In genomic region chr4:151758337-151758736, GRCm38 (mm10) we compare ENCODE assay signal across 14 mouse cellular contexts.
DNase-seq lines count a peak whose midpoint lies in the region; ATAC-seq and TF ChIP-seq lines count a peak whose summit lies in the region.
"Had no signal": no experiment of that assay in that cellular context is flagged by ENCODE, and none has a peak within 500 bp of the region (broad histone marks: within the 10 kb centered on the region; RNA-seq: fewer than 3 reads in every experiment).

No protein-coding gene starts in this region.

- H3K9me3 ChIP-seq in forebrain, embryonic 11.5 days (ENCODE audit: control insufficient read depth, low read length): no peaks in the 10 kb centered on the region
- H3K9me3 ChIP-seq in forebrain, embryonic 12.5 days: no peaks in the 10 kb centered on the region
- no peaks in the 10 kb centered on the region for H3K9me3 ChIP-seq in E14TG2a.4 (ENCODE audit: low read length)
- H3K9me3 ChIP-seq: embryonic facial prominence, embryonic 15.5 days had no signal

- 89% methylated on average over 13 of the region's 13 CpGs for WGBS in forebrain, embryonic 11.5 days
- whole genome bisulfite sequencing in forebrain, embryonic 12.5 days: 88% methylated on average over 13 of the region's 13 CpGs

- no peak overlapping the region for H3K27ac ChIP-seq in forebrain, embryonic 11.5 days (ENCODE audit: low read depth, low read length)
- no peak overlapping the region for H3K27ac ChIP-seq in forebrain, embryonic 12.5 days
- no peak overlapping the region for H3K27ac ChIP-seq in layer of hippocampus, adult 2 months
- no peak overlapping the region for H3K27ac ChIP-seq in embryonic fibroblast, embryonic 13.5 days (ENCODE audit: insufficient read depth, low read length)
- H3K27ac ChIP-seq: embryonic facial prominence, embryonic 15.5 days had no signal

- peak; percentile 53 for TF ChIP-seq CTCF in layer of hippocampus, adult 2 months (conservative IDR thresholded peaks at IDR 0.05)
- peak; percentile 37 for TF ChIP-seq CTCF in E14TG2a.4 (conservative IDR thresholded peaks at IDR 0.05; ENCODE audit: low read length)
- TF ChIP-seq CTCF in embryonic fibroblast, embryonic 13.5 days (IDR thresholded peaks at IDR 0.05; ENCODE audit: borderline replicate concordance, insufficient read depth, low read length): 0 out of 2 replicates have a peak, but pooled peaks have one; percentile 5

- H3K4me1 ChIP-seq in forebrain, embryonic 11.5 days (replicated peaks; ENCODE audit: control insufficient read depth, insufficient read depth, low read length): no peaks in the 10 kb centered on the region
- peaks cover 7% of the 10 kb centered on the region; the same call in 1 of the 2 replicates for H3K4me1 ChIP-seq in forebrain, embryonic 12.5 days
- H3K4me1 ChIP-seq in E14TG2a.4 (replicated peaks; ENCODE audit: low read depth, low read length): peaks cover 39% of the 10 kb centered on the region
- H3K4me1 ChIP-seq in embryonic fibroblast, embryonic 13.5 days (ENCODE audit: control insufficient read depth, insufficient read depth, low read length): no peaks in the 10 kb centered on the region

- H3K4me2 ChIP-seq in forebrain, embryonic 11.5 days (ENCODE audit: low read depth, low read length, severe bottlenecking): no peak overlapping the region
- H3K4me2 ChIP-seq in forebrain, embryonic 12.5 days: no peak overlapping the region
- H3K4me2 ChIP-seq: embryonic facial prominence, embryonic 15.5 days had no signal

- TF ChIP-seq POLR2A in embryonic fibroblast, embryonic 13.5 days (IDR thresholded peaks at IDR 0.05; ENCODE audit: low read depth, low read length): no peak

- no peak overlapping the region for H3K4me3 ChIP-seq in forebrain, embryonic 11.5 days (ENCODE audit: low read depth, low read length)
- no peak overlapping the region for H3K4me3 ChIP-seq in forebrain, embryonic 12.5 days (replicated peaks)
- no peak overlapping the region for H3K4me3 ChIP-seq in layer of hippocampus, adult 2 months
- no peak overlapping the region for H3K4me3 ChIP-seq in E14TG2a.4 (replicated peaks; ENCODE audit: low read length)
- no peak overlapping the region for H3K4me3 ChIP-seq in embryonic fibroblast, embryonic 13.5 days (ENCODE audit: insufficient read depth, low read length)
- H3K4me3 ChIP-seq: embryonic facial prominence, embryonic 15.5 days; myocyte had no signal

- H3K36me3 ChIP-seq in forebrain, embryonic 11.5 days (ENCODE audit: control insufficient read depth, insufficient read depth, low read length): no peaks in the 10 kb centered on the region
- no peaks in the 10 kb centered on the region for H3K36me3 ChIP-seq in forebrain, embryonic 12.5 days (replicated peaks)
- H3K36me3 ChIP-seq in E14TG2a.4 (ENCODE audit: insufficient read depth, low read length): 0 out of 2 replicates have a peak, but pooled peaks cover 2% of the 10 kb centered on the region
- H3K36me3 ChIP-seq: embryonic facial prominence, embryonic 15.5 days had no signal

- no peak for ATAC-seq in forebrain, embryonic 11.5 days (replicated peaks; ENCODE audit: low FRiP score)
- no peak for ATAC-seq in forebrain, embryonic 12.5 days (ENCODE audit: low FRiP score)

- H3K9ac ChIP-seq in forebrain, embryonic 11.5 days (ENCODE audit: low read length): no peak overlapping the region
- H3K9ac ChIP-seq in forebrain, embryonic 12.5 days: no peak overlapping the region
- H3K9ac ChIP-seq: embryonic facial prominence, embryonic 15.5 days had no signal

- no peaks in the 10 kb centered on the region for H3K27me3 ChIP-seq in forebrain, embryonic 11.5 days (ENCODE audit: control insufficient read depth, insufficient read depth, low read length)
- H3K27me3 ChIP-seq in forebrain, embryonic 12.5 days: no peaks in the 10 kb centered on the region
- H3K27me3 ChIP-seq in E14TG2a.4 (ENCODE audit: insufficient read depth, low read length): no peaks in the 10 kb centered on the region
- H3K27me3 ChIP-seq: embryonic facial prominence, embryonic 15.5 days had no signal

- peak; percentile 61 for DNase-seq in forebrain, embryonic 11.5 days (ENCODE audit: low spot score)
- no peak for DNase-seq in layer of hippocampus, adult 2 months (ENCODE audit: low spot score in 2 of 2)
- DNase-seq in layer of hippocampus, adult 9-10 months (ENCODE audit: low spot score): no peak
- DNase-seq in T-cell, adult 2 months (ENCODE audit: low spot score): no peak
- no peak for DNase-seq in adrenal gland, postnatal 4 days (ENCODE audit: low spot score in 2 of 2)
- DNase-seq: cerebellum, postnatal 36 days; heart, postnatal 10 days; kidney, adult 2 months; thymus, adult 18-20 months had no signal
